Mouse (Mus musculus): ENCODE results near the gene Tesc.

The Tesc gene

GRCm38 (mm10) chr5:118027698-118028190, at the start of gene Tesc:
Gene Tesc, plus strand, starts transcription at chr5:118027743.
- in situ Hi-C loops (cut with MboI, MseI): loop anchor here (5.0 kb wide), 1 partner anchor 40 kb away; no protein-coding TSS in a partner anchor

GRCm38 (mm10) chr5:117978159-117978697, 49.3 kb upstream of the Tesc start:
- in situ Hi-C loops (cut with MboI, MseI): no loop called here

GRCm38 (mm10) chr5:117979082-117979481, 48.5 kb upstream of the Tesc start:
- in situ Hi-C loops (cut with MboI, MseI): no loop called here

GRCm38 (mm10) chr5:117980921-117981320, 46.6 kb upstream of the Tesc start:
- in situ Hi-C loops (cut with MboI, MseI): no loop called here

GRCm38 (mm10) chr5:117981943-117982342, 45.6 kb upstream of the Tesc start:
- in situ Hi-C loops (cut with MboI, MseI): no loop called here

- in situ Hi-C loops (cut with MboI, MseI): no loop called here
Observed at GRCm38 (mm10) chr5:117986327-117986726, 41.2 kb upstream of the Tesc start.

GRCm38 (mm10) chr5:117987891-117988290, 39.7 kb upstream of the Tesc start:
- in situ Hi-C loops (cut with MboI, MseI): no loop called here

- in situ Hi-C loops (cut with MboI, MseI): no loop called here
Observed at GRCm38 (mm10) chr5:117988367-117988766, 39.2 kb upstream of the Tesc start.

GRCm38 (mm10) chr5:117989773-117990172, 37.8 kb upstream of the Tesc start:
- in situ Hi-C loops (cut with MboI, MseI): no loop called here

GRCm38 (mm10) chr5:117990957-117991356, 36.6 kb upstream of the Tesc start:
- in situ Hi-C loops (cut with MboI, MseI): no loop called here

- in situ Hi-C loops (cut with MboI, MseI): no loop called here
Observed at GRCm38 (mm10) chr5:117993550-117993949, 34.0 kb upstream of the Tesc start.

- in situ Hi-C loops (cut with MboI, MseI): no loop called here
Observed at GRCm38 (mm10) chr5:117995372-117995901, 32.1 kb upstream of the Tesc start.

- in situ Hi-C loops (cut with MboI, MseI): no loop called here
Observed at GRCm38 (mm10) chr5:117995911-117996310, 31.6 kb upstream of the Tesc start.

GRCm38 (mm10) chr5:117996581-117996980, 31.0 kb upstream of the Tesc start:
- in situ Hi-C loops (cut with MboI, MseI): no loop called here

- in situ Hi-C loops (cut with MboI, MseI): no loop called here
Observed at GRCm38 (mm10) chr5:117997434-117997970, 30.0 kb upstream of the Tesc start.

GRCm38 (mm10) chr5:117999061-117999460, 28.5 kb upstream of the Tesc start:
- in situ Hi-C loops (cut with MboI, MseI): no loop called here

GRCm38 (mm10) chr5:117999584-117999983, 28.0 kb upstream of the Tesc start:
- in situ Hi-C loops (cut with MboI, MseI): no loop called here

- in situ Hi-C loops (cut with MboI, MseI): loop anchor here (5.0 kb wide), 2 partner anchors 65 to 70 kb away; no protein-coding TSS in a partner anchor
Observed at GRCm38 (mm10) chr5:118002059-118002458, 25.5 kb upstream of the Tesc start.

- in situ Hi-C loops (cut with MboI, MseI): loop anchor here (5.0 kb wide), 2 partner anchors 63 to 68 kb away; no protein-coding TSS in a partner anchor
Observed at GRCm38 (mm10) chr5:118004619-118005018, 22.9 kb upstream of the Tesc start.

GRCm38 (mm10) chr5:118005728-118006127, 21.8 kb upstream of the Tesc start:
- in situ Hi-C loops (cut with MboI, MseI): no loop called here

- in situ Hi-C loops (cut with MboI, MseI): no loop called here
Observed at GRCm38 (mm10) chr5:118008344-118008743, 19.2 kb upstream of the Tesc start.

- in situ Hi-C loops (cut with MboI, MseI): no loop called here
Observed at GRCm38 (mm10) chr5:118010872-118011271, 16.7 kb upstream of the Tesc start.

- in situ Hi-C loops (cut with MboI, MseI): no loop called here
Observed at GRCm38 (mm10) chr5:118011796-118012195, 15.7 kb upstream of the Tesc start.
